Mouse (Mus musculus) erythroblast, embryonic 14.5 days (primary cell): ENCODE data around the gene Upf3b.

Experiments used
- GATA1 ChIP-seq: IDR thresholded peaks from 2 replicates; pipeline ENCODE4 v1.6.1; 2012; ENCODE audit warnings: low read length, inconsistent platforms, mixed read lengths
- TAL1 ChIP-seq: IDR thresholded peaks from 3 replicates; pipeline ENCODE4 v1.6.1; 2012; ENCODE audit warnings: low read length, inconsistent platforms, mixed read lengths

DNA sequence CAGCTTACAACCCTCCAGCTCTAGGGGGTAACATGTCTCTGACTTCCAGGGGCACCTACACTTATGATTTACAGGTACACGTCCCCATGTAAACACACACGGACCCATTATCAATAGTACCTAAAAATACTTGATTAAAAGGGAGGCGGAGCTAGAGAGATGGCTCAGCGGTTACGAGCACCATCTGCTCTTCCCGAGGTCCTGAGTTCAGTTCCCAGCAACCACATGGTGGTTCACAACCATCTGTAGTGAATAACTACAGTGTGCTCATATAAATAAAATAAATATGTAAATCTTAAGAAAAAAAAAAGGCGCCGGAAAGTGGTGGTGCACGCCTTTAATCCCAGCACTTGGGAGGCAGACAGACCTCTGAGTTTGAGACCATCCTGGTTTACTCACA, 24.5 kb downstream of the Upf3b start:
- no peak for TF ChIP-seq TAL1
- no peak for TF ChIP-seq GATA1
